Mouse (Mus musculus) urinary bladder, postnatal 36 days (tissue): ENCODE data around the gene Dtymk.

Source experiments
- DNase-seq, 2 experiments: peaks; one replicate each; pipeline ENCODE4 v3.0.0; 2022; ENCODE audit warnings: low spot score in 2 of 2, mixed read lengths in 1 of 2

Dtymk gene

GRCm38 (mm10) chr1:93748539-93748938 is 53.2 kb downstream of the Dtymk start:
- DNase-seq: no peak

- no peak for DNase-seq
Measured at GRCm38 (mm10) chr1:93746179-93746578, 55.6 kb downstream of the Dtymk start.

- DNase-seq: no peak
Measured at GRCm38 (mm10) chr1:93742910-93743309, 58.8 kb downstream of the Dtymk start.
